Mouse (Mus musculus) lung, embryonic 14.5 days (tissue): ENCODE measurements around the gene Cd200. TPM values are rescaled to one million over a fixed set of nuclear protein-coding genes. Genes with fewer than 3 reads are reported as not detected.

Experiments
- ATAC-seq: fragments of 200-750 bp; cut with Nextera tagmentation; 2 replicates; pipeline ENCODE4 v1.8.0; 2017; ENCODE audit warnings: mild to moderate bottlenecking, moderate TSS enrichment, moderate library complexity; ENCODE audit not compliant: insufficient read depth
- DNase-seq: peaks from one replicate; pipeline ENCODE4 v3.0.0-alpha.2; 2015
- H3K27ac ChIP-seq: fragments of 300-500 bp; sonication (generic); 2 replicates; pipeline ENCODE4 v1.5.1; 2014; ENCODE audit warnings: low read depth, mild to moderate bottlenecking, moderate library complexity
- H3K27me3 ChIP-seq: fragments of 300-500 bp; sonication (generic); 2 replicates; pipeline ENCODE4 v1.6.1; 2014; ENCODE audit warnings: low read length, control low read depth; ENCODE audit not compliant: insufficient read depth
- H3K36me3 ChIP-seq: fragments of 300-500 bp; sonication (generic); 2 replicates; pipeline ENCODE4 v1.6.1; 2014; ENCODE audit warnings: control low read depth; ENCODE audit not compliant: insufficient read depth
- H3K4me1 ChIP-seq: fragments of 300-500 bp; sonication (generic); 2 replicates; pipeline ENCODE4 v1.6.1; 2014; ENCODE audit warnings: antibody characterized with exemption, control low read depth; ENCODE audit not compliant: insufficient read depth
- H3K4me2 ChIP-seq: fragments of 300-500 bp; sonication (generic); 2 replicates; pipeline ENCODE4 v1.6.1; 2014; ENCODE audit warnings: mild to moderate bottlenecking
- H3K4me3 ChIP-seq: fragments of 300-500 bp; sonication (generic); 2 replicates; pipeline ENCODE4 v1.5.1; 2014; ENCODE audit warnings: low read depth, low read length
- H3K9ac ChIP-seq: fragments of 300-500 bp; sonication (generic); 2 replicates; pipeline ENCODE4 v1.6.1; 2014
- H3K9me3 ChIP-seq: fragments of 300-500 bp; sonication (generic); 2 replicates; pipeline ENCODE4 v1.6.1; 2016; ENCODE audit warnings: low read depth, low read length, control low read depth
- CTCF ChIP-seq: IDR thresholded peaks from 2 replicates; pipeline ENCODE4 v1.5.1; 2016; ENCODE audit warnings: antibody characterized with exemption, low read depth
- WGBS: fragments of 180-500 bp; shearing (Covaris S2); extraction: QIAGEN DNeasy Blood & Tissue Kit; methylation state at CpG from one replicate; pipeline ENCODE4 v1.1.7; 2014; 5-methylcytosine and 5-hydroxymethylcytosine counted together
- polyA plus RNA-seq: library from polyadenylated mRNA; unstranded; fragments of >200 nt; fragmentation: Nextera tagmentation; extraction: Ambion mirVana; gene quantifications from 2 replicates; pipeline ENCODE4 v1.2.1, GENCODE M21; 2014

Gene Cd200
- polyA plus RNA-seq, 1 experiment from 2014 or later = 68.1 TPM

DNA sequence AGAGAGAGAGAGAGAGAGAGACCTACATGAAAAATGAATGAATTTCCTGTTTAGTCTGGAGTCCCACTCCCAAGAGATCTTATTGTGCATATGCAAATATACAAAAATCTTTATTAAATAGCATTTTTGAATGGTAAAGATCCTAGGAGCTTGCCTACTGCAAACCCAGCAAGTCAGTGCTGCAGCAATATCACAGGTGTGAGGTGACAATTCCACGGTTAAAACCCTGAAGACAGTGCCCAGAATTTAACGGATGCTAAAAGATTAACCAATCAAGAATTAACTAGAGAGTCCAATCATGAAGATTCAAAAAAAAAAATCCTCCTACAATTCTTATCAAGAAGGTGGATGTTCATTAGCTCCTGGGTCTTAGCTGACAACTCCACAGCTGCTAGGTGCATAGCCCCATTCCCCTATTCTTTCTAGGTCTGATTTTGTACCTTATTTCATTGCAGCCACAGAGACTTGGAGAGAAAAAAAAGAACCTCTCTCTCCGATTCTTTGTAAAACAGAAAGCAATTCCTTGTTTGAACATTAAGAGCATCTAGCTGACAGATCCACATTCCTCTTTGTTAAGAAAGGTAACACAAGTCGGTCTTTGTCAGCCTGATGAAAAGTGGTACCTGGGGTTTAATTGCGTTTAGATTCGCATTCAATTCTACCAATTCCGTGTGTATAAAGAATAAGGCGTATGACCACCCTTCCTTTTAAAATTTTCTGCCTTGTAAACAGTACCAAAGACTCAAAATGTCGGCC, 1.0 kb downstream of the Cd200 start:
- no peaks in the 10 kb centered on the region for H3K36me3 ChIP-seq
- peak overlapping the region; percentile 66 for H3K9ac ChIP-seq
- H3K9me3 ChIP-seq = no peaks in the 10 kb centered on the region
- no peaks in the 10 kb centered on the region for H3K4me1 ChIP-seq
- H3K27ac ChIP-seq = peak overlapping the region; percentile 51
- H3K27me3 ChIP-seq = no peaks in the 10 kb centered on the region
- ATAC-seq = no peak
- TF ChIP-seq CTCF = no peak
- 31% methylated on average over 9 of the region's 9 CpGs for WGBS
- peak overlapping the region; percentile 59 for H3K4me3 ChIP-seq
- peak overlapping the region; percentile 69 for H3K4me2 ChIP-seq
- no peak for DNase-seq

DNA sequence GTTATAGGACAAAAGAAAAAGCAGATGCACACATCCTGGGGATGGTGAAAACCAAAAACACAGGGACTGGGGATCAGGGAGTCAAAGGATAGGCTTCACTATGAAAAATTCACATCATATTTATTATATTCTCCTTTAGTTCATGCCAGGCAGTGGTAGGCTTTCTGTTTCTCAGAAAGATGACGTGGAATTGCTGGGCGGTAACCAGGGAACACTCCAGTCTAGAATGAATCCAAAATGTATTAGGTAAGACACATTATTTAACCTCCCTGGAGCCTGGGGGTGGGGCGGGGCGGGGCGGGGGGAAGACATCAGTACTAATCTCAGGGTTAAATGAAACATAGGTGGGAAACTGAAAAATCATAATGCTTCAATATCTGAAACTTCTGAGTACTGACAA, 1.8 kb downstream of the Cd200 start:
- H3K4me1 ChIP-seq = no peaks in the 10 kb centered on the region
- H3K9me3 ChIP-seq = no peaks in the 10 kb centered on the region
- DNase-seq (no peak), ATAC-seq (no peak)
- H3K4me2 ChIP-seq = peak overlapping the region; percentile 69
- no peak for TF ChIP-seq CTCF
- no peaks in the 10 kb centered on the region for H3K27me3 ChIP-seq
- H3K4me3 ChIP-seq = peak overlapping the region; percentile 59; the same call in 1 of the 2 replicates
- no peaks in the 10 kb centered on the region for H3K36me3 ChIP-seq
- WGBS = 89% methylated on average over 5 of the region's 5 CpGs
- H3K27ac ChIP-seq = no peak overlapping the region
- no peak overlapping the region for H3K9ac ChIP-seq

DNA sequence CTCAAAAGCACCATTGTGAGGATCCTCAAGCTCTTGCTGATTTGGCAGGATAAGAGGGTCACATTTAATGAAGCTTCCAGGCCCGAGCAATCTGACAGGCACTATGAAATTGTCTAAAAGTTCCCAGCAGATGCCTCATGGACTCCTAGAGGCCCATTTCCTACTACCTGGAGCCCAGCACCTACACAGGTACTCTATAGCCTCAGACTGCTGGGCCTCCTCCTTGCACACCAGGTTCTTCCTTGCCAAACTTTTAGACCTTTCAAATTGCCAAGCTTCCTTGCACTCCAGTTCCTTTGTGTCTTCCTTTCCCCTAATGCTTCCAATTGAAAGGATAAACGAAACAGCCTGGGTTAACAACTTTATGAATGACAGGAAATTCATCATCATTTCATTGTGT, 5.9 kb downstream of the Cd200 start:
- Histone ChIP-seq H3K4me1 (no peaks in the 10 kb centered on the region), H3K9me3 (no peaks in the 10 kb centered on the region), H3K36me3 (no peaks in the 10 kb centered on the region), H3K4me2 (no peak overlapping the region), H3K4me3 (no peak overlapping the region), H3K9ac (no peak overlapping the region), H3K27me3 (no peaks in the 10 kb centered on the region), H3K27ac (no peak overlapping the region)
- no peak for TF ChIP-seq CTCF
- ATAC-seq = no peak
- WGBS = 61% methylated on average over 2 of the region's 2 CpGs
- no peak for DNase-seq

DNA sequence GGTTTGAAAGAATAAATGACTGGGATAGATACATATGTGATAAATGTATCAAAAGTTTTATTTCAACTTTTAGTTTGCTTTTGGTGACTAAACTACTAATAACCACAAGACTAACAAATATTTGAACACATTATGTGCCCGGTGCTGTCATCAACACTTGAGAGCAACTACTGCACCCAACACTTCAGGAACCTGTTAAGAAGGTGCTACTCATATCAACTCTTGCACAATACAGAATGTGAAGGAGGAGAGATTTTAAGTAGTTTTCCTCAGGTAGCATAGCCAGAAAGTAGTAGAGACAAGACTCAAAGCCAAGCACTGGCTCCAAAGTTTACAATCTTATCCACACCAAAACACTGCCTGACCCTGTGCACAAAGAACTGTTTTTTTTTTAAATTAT, 6.8 kb downstream of the Cd200 start:
- H3K9me3 ChIP-seq = no peaks in the 10 kb centered on the region
- H3K9ac ChIP-seq = no peak overlapping the region
- no peak overlapping the region for H3K4me3 ChIP-seq
- H3K4me1 ChIP-seq = no peaks in the 10 kb centered on the region
- no peak overlapping the region for H3K27ac ChIP-seq
- H3K36me3 ChIP-seq = no peaks in the 10 kb centered on the region
- no peak overlapping the region for H3K4me2 ChIP-seq
- DNase-seq (no peak), ATAC-seq (no peak)
- no peak for TF ChIP-seq CTCF
- WGBS = 67% methylated on average over 1 of the region's 1 CpGs
- no peaks in the 10 kb centered on the region for H3K27me3 ChIP-seq

DNA sequence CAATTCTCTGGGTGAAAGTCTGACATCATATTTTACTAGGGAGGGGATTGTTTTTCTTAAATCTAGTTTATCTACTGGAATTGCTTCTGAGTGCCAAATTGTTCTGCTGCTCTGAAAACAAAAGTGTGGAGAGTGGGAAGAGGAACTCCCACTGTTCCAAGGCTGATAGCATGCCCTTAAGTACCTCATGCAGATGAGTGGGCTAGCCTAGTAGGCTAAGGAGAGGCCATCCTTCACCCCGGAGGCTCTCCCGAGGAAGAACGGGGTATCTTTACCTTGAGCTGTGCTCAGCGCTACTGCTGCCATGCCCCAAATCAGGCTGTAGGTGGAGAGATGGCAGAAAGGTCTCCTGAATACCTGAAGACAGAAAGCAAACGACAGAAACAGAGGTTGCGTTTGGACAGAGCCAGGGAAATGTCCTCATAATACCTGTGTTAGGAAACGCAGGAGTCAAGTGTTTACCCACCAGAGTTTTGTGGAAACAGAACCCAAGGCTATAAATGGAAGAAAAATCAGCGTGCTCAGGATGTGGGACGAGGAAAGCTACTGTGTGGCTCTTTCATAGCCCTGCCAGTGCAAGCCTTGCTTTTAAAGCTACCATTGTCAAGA, 8.8 kb downstream of the Cd200 start:
- TF ChIP-seq CTCF = peak; percentile 24; the same call in 1 of the 2 replicates
- H3K4me3 ChIP-seq = no peak overlapping the region
- peak; percentile 71; the same call in 1 of the 2 replicates for ATAC-seq
- H3K27ac ChIP-seq = 0 out of 2 replicates have a peak overlapping the region, but pooled peaks have one; percentile 15
- H3K9me3 ChIP-seq = no peaks in the 10 kb centered on the region
- H3K4me1 ChIP-seq = no peaks in the 10 kb centered on the region
- DNase-seq = peak; percentile 40
- no peak overlapping the region for H3K9ac ChIP-seq
- no peaks in the 10 kb centered on the region for H3K27me3 ChIP-seq
- H3K4me2 ChIP-seq = no peak overlapping the region
- WGBS = 48% methylated on average over 9 of the region's 9 CpGs
- no peaks in the 10 kb centered on the region; the same call in 1 of the 2 replicates for H3K36me3 ChIP-seq

DNA sequence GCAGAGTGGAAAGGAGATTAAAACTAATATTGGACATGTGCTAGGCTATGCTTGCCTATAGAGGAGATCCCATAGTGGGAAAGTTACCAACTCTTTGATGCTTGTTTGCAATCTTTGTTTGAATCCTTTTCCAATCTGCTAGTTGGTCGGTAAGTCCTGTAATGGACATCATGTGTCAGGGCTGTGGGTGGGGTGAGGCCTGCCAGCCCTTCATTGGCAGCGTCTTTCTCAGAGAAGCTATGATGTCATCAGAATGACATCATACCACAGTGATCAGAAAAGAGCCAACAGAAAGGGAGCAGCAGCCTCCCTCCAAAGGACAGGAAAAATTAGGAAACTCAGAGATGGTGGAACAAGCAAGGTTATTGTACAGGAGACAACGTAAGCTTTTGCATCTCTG, 9.4 kb downstream of the Cd200 start:
- Histone ChIP-seq H3K27ac (no peak overlapping the region), H3K9me3 (no peaks in the 10 kb centered on the region), H3K4me3 (no peak overlapping the region), H3K27me3 (no peaks in the 10 kb centered on the region), H3K4me1 (no peaks in the 10 kb centered on the region), H3K36me3 (peaks cover 3% of the 10 kb centered on the region; the same call in 1 of the 2 replicates), H3K4me2 (no peak overlapping the region), H3K9ac (no peak overlapping the region)
- TF ChIP-seq CTCF = no peak
- ATAC-seq (no peak), DNase-seq (no peak)
- WGBS = 74% methylated on average over 3 of the region's 3 CpGs

DNA sequence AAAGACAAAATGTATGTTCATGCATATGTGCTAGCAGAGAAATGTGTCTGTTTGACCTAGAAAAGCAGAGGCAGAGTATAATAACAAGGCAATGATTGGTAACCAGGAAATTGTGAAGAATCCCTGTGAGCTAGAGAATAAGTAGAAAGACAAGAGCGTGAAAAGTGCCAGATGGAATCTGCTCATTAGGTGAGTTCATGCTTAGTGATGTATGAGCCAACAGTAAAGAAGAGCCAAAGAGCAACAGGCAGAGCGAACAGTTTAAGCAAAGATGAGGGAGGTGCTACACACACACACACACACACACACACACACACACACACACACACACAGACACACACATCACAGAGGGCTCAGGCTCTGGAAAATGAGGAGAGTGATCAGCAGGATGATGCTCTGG, 11.4 kb downstream of the Cd200 start:
- Histone ChIP-seq H3K9me3 (no peaks in the 10 kb centered on the region), H3K4me3 (no peak overlapping the region), H3K27ac (no peak overlapping the region), H3K4me2 (no peak overlapping the region), H3K4me1 (no peaks in the 10 kb centered on the region), H3K9ac (no peak overlapping the region), H3K27me3 (no peaks in the 10 kb centered on the region), H3K36me3 (peaks cover 8% of the 10 kb centered on the region; the same call in 1 of the 2 replicates)
- no peak for ATAC-seq
- no peak for TF ChIP-seq CTCF
- no peak for DNase-seq
- WGBS = 78% methylated on average over 2 of the region's 2 CpGs
